In genomic region chr12:3235124-3235631, GRCm38 (mm10) we compare ENCODE assay signal across 8 mouse cellular contexts.
A peak's percentile ranks its signal among the peaks of the same experiment; 100 is the strongest.
DNase-seq lines count a peak whose midpoint lies in the region; ATAC-seq lines count a peak whose summit lies in the region.

No protein-coding gene starts in this region.

- peak; percentile 82 to 87 for DNase-seq in gastrocnemius, adult 8-10 months (ENCODE audit: low spot score in 2 of 2)
- peak; percentile 96 for DNase-seq in induced T-regulatory cell, adult 2 months (ENCODE audit: low read depth)
- DNase-seq in left cerebral cortex, adult 9 months (ENCODE audit: low spot score in 2 of 2) = peak; percentile 96 to 97
- peak; percentile 84 for DNase-seq in right cerebral cortex, postnatal 14 days
- peak; percentile 75 to 89 for DNase-seq in urinary bladder, postnatal 36 days (ENCODE audit: low spot score in 2 of 2)

- ATAC-seq in activated CD4-positive, CD25-positive, alpha-beta regulatory T cell, adult 4 months = peak; percentile 77
- ATAC-seq in common myeloid progenitor, adult 5-6 weeks (replicated peaks; ENCODE audit: low read depth, poor library complexity, severe bottlenecking) = peak; percentile 80
- peak; percentile 71 for ATAC-seq in megakaryocyte progenitor cell, adult 5-6 weeks (replicated peaks; ENCODE audit: poor library complexity)

Comparison
In these comparisons a context has a peak if more than half of its experiments do, and no peak if none do; other contexts are left out.
1. Peak in every context shown above with its lines: DNase-seq and ATAC-seq.